Mouse (Mus musculus): ENCODE data around the gene Eml4. TPM values are rescaled to one million over a fixed set of nuclear protein-coding genes. Genes with fewer than 3 reads are reported as not detected.

The Eml4 gene
- polyA plus RNA-seq, 1 experiment = 13.0 TPM

GRCm38 (mm10) chr17:83498889-83499288 lies 148.2 kb downstream of the Eml4 start:
- no peaks in the 10 kb centered on the region for H3K4me1 ChIP-seq (replicated peaks; ENCODE audit: control insufficient read depth, insufficient read depth, low read length)
- peaks cover 20% of the 10 kb centered on the region for H3K36me3 ChIP-seq (ENCODE audit: control insufficient read depth, insufficient read depth, low read length)

DNA sequence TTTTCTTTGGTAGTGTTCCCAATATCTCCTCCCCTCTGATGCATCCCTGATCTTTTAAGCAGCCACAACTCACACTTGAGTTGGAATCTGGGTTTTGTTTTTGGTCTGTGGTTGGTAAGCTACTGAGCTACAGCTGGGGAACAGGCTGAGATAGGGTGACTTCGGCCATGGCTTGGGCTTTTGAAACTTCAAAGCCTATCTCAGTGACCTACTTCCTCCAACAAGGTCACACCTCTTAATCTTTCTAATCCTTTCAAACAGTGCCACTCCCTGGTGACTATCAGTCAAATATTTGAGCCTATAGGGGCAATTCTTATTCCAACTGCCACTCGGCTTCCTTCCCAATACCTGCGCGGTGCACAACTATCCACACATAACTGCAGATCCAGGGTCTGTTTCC lies 149.0 kb downstream of the Eml4 start:
- Histone ChIP-seq H3K27ac (ENCODE audit: control insufficient read depth, insufficient read depth, low read length) (no peak overlapping the region), H3K36me3 (ENCODE audit: control insufficient read depth, insufficient read depth, low read length) (peaks cover 20% of the 10 kb centered on the region), H3K4me1 (replicated peaks; ENCODE audit: control insufficient read depth, insufficient read depth, low read length) (no peaks in the 10 kb centered on the region), H3K27me3 (ENCODE audit: control insufficient read depth, insufficient read depth, low read length) (no peaks in the 10 kb centered on the region), H3K4me3 (ENCODE audit: control insufficient read depth, insufficient read depth, low read length) (no peak overlapping the region)
- WGBS = 92% methylated on average over 4 of the region's 4 CpGs
- no peak for TF ChIP-seq POLR2A (IDR thresholded peaks at IDR 0.05; ENCODE audit: control insufficient read depth, extremely low read depth, insufficient read depth, low read length, poor library complexity)
- no peak for TF ChIP-seq CTCF (IDR thresholded peaks at IDR 0.05; ENCODE audit: borderline replicate concordance, control insufficient read depth, extremely low read depth, insufficient read depth, low read length, poor library complexity)
- DNase-seq = no peak

More at GRCm38 (mm10) chr17:83498889-83499288, 148.2 kb downstream of the Eml4 start:
- DNase-seq = no peak
- WGBS = 98% methylated on average over 5 of the region's 5 CpGs
- Histone ChIP-seq H3K27ac (ENCODE audit: control insufficient read depth, insufficient read depth, low read length) (no peak overlapping the region), H3K4me3 (ENCODE audit: control insufficient read depth, insufficient read depth, low read length) (no peak overlapping the region), H3K27me3 (ENCODE audit: control insufficient read depth, insufficient read depth, low read length) (no peaks in the 10 kb centered on the region)
- no peak for TF ChIP-seq POLR2A (IDR thresholded peaks at IDR 0.05; ENCODE audit: control insufficient read depth, extremely low read depth, insufficient read depth, low read length, poor library complexity)
- TF ChIP-seq CTCF (IDR thresholded peaks at IDR 0.05; ENCODE audit: borderline replicate concordance, control insufficient read depth, extremely low read depth, insufficient read depth, low read length, poor library complexity) = no peak

DNA sequence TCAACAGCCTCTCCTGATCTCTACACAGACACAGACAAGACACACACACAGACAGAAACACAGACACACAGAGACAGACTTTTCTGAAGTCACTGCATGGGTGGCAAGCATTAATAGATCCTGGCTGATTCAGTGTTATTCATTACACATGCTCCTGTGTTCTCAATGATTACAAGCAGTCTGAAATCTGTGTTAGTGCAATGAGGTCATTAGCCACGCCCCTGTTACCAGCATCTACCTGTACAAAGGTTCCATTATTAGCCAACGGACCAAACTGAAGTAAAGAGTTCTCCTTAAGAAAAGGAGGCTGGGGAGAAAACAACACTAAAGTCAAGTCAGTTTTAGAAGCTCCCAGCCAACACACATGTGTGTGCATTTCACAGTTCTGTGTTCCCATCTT lies 153.0 kb downstream of the Eml4 start:
- H3K27me3 ChIP-seq (ENCODE audit: control insufficient read depth, insufficient read depth, low read length) = no peaks in the 10 kb centered on the region
- no peak for DNase-seq
- no peaks in the 10 kb centered on the region for H3K4me1 ChIP-seq (replicated peaks; ENCODE audit: control insufficient read depth, insufficient read depth, low read length)
- H3K36me3 ChIP-seq (ENCODE audit: control insufficient read depth, insufficient read depth, low read length) = peaks cover 20% of the 10 kb centered on the region
- TF ChIP-seq POLR2A (IDR thresholded peaks at IDR 0.05; ENCODE audit: control insufficient read depth, extremely low read depth, insufficient read depth, low read length, poor library complexity) = no peak
- TF ChIP-seq CTCF (IDR thresholded peaks at IDR 0.05; ENCODE audit: borderline replicate concordance, control insufficient read depth, extremely low read depth, insufficient read depth, low read length, poor library complexity) = no peak
- H3K27ac ChIP-seq (ENCODE audit: control insufficient read depth, insufficient read depth, low read length) = no peak overlapping the region
- 96% methylated on average over 2 of the region's 2 CpGs for WGBS
- no peak overlapping the region for H3K4me3 ChIP-seq (ENCODE audit: control insufficient read depth, insufficient read depth, low read length)

- TF ChIP-seq CTCF (IDR thresholded peaks at IDR 0.05; ENCODE audit: borderline replicate concordance, control insufficient read depth, extremely low read depth, insufficient read depth, low read length, poor library complexity) = no peak
- TF ChIP-seq POLR2A (IDR thresholded peaks at IDR 0.05; ENCODE audit: control insufficient read depth, extremely low read depth, insufficient read depth, low read length, poor library complexity) = no peak
- no peak for DNase-seq
- Histone ChIP-seq H3K4me3 (ENCODE audit: control insufficient read depth, insufficient read depth, low read length) (no peak overlapping the region), H3K4me1 (replicated peaks; ENCODE audit: control insufficient read depth, insufficient read depth, low read length) (peaks cover 4% of the 10 kb centered on the region; the same call in 1 of the 2 replicates), H3K36me3 (ENCODE audit: control insufficient read depth, insufficient read depth, low read length) (no peaks in the 10 kb centered on the region), H3K27me3 (ENCODE audit: control insufficient read depth, insufficient read depth, low read length) (no peaks in the 10 kb centered on the region), H3K27ac (ENCODE audit: control insufficient read depth, insufficient read depth, low read length) (no peak overlapping the region)
- 52% methylated on average over 3 of the region's 3 CpGs for WGBS
Measured at GRCm38 (mm10) chr17:83512130-83512529, 161.4 kb downstream of the Eml4 start.

DNA sequence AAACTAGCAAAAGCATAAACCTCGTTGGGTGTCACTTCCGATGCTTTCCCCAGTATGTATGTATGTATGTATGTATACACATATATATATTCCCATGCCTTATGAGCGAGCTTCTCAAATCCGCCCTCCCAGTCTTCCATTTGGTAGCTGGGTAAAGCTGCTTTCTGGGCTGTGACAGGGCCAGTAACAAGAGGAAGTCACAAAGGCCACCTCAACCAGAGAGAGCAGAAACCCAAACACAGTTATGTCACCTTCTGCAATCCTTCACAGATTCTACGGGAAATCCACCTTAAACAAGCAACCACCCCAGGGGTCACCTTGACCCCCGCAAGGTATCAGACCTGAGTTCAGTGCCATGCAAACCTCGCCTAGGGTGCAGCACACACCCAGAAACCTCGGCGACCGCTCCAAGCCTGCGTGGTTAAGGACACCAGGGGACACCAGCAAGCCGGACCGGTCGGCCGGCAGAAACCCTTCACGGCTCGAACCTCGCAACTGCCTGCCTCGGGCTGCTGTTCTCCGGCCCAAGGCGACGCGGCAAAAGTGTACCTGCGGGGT lies 163.0 kb downstream of the Eml4 start:
- Histone ChIP-seq H3K4me3 (ENCODE audit: control insufficient read depth, insufficient read depth, low read length) (peak overlapping the region; percentile 96), H3K36me3 (ENCODE audit: control insufficient read depth, insufficient read depth, low read length) (no peaks in the 10 kb centered on the region), H3K27ac (ENCODE audit: control insufficient read depth, insufficient read depth, low read length) (no peak overlapping the region; the same call in 1 of the 2 replicates), H3K4me1 (replicated peaks; ENCODE audit: control insufficient read depth, insufficient read depth, low read length) (peaks cover 4% of the 10 kb centered on the region; the same call in 1 of the 2 replicates), H3K27me3 (ENCODE audit: control insufficient read depth, insufficient read depth, low read length) (no peaks in the 10 kb centered on the region)
- DNase-seq = no peak
- WGBS = under 1% methylated on average over 24 of the region's 24 CpGs
- TF ChIP-seq POLR2A (IDR thresholded peaks at IDR 0.05; ENCODE audit: control insufficient read depth, extremely low read depth, insufficient read depth, low read length, poor library complexity) (no peak), CTCF (IDR thresholded peaks at IDR 0.05; ENCODE audit: borderline replicate concordance, control insufficient read depth, extremely low read depth, insufficient read depth, low read length, poor library complexity) (no peak)

DNA sequence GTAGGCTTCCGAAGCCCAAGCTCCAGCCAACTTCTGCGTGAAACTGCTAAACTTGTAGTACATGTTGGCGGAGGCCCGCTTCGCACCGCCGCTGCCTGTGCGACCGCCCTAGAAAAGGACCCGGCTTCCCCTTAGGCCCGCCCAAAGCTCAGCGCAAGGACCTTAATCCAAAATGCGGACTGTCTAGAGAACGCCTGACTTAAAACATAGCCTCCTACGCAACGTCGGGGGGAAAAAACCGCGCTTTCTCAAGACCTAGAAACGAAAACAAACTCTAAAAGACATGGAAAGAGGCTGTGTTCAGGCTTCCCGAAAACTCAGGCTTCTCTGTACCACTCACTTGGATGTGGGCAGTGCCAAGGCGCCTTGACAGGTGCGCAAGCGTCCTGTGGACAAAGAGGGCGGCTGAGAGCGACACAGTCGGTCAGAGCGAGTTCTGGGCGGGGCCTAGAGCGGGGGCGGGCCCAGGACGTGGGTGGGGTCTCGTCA lies 163.5 kb downstream of the Eml4 start:
- WGBS = under 1% methylated on average over 33 of the region's 33 CpGs
- TF ChIP-seq CTCF (IDR thresholded peaks at IDR 0.05; ENCODE audit: borderline replicate concordance, control insufficient read depth, extremely low read depth, insufficient read depth, low read length, poor library complexity) (no peak), POLR2A (IDR thresholded peaks at IDR 0.05; ENCODE audit: control insufficient read depth, extremely low read depth, insufficient read depth, low read length, poor library complexity) (peak; percentile 62; the same call in 1 of the 2 replicates)
- Histone ChIP-seq H3K27ac (ENCODE audit: control insufficient read depth, insufficient read depth, low read length) (0 out of 2 replicates have a peak overlapping the region, but pooled peaks have one; percentile 22), H3K4me3 (ENCODE audit: control insufficient read depth, insufficient read depth, low read length) (peak overlapping the region; percentile 96), H3K36me3 (ENCODE audit: control insufficient read depth, insufficient read depth, low read length) (no peaks in the 10 kb centered on the region), H3K27me3 (ENCODE audit: control insufficient read depth, insufficient read depth, low read length) (no peaks in the 10 kb centered on the region), H3K4me1 (replicated peaks; ENCODE audit: control insufficient read depth, insufficient read depth, low read length) (peaks cover 4% of the 10 kb centered on the region; the same call in 1 of the 2 replicates)
- DNase-seq = peak; percentile 86
